Mouse (Mus musculus): ENCODE data around the gene Olfr968.

Olfr968 gene

DNA sequence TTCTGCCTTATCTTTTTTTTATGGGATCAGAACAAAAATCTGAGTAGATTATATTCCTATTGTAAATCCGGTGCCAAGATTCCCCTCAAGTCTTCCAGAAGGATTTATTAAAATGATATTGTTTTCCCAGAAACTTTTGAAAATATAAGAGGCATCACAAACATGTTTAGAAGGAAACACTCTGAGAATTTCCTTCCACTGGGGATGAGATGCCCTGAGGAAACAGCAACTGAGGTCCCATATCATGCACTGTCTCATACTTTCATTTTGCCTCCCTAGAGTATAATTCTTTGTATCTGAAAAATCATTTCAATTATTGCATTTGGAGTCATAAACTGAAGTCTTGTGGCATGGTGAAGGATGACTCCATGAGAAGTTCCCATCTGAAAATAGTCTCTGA lies at the start of gene Olfr968:
Gene Olfr968 (minus strand): TSS at position 101 of the 400 bp plus-strand sequence.
- no peak for DNase-seq (ENCODE audit: low spot score)

DNA sequence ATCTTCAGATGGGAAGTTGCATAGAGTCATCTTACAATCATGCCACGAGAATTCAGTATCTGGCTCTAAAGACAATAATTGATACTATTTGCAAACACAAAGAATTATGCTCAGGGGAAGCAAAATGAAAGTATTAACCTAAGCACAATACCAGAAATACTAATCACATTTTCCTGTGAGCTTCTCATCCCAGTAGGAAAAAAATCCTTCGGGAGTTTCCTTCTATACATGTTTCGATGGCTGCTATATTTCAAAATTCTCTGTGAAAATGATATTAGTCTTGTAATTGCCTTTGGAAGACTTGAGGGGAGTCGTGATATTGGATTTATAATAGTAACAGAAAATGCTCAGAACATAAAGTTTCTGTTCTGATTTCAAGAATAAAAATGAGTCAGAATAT lies 25.5 kb upstream of the Olfr968 start, which contains the start of gene Olfr970:
Gene Olfr970 (plus strand): TSS at position 301 of the 400 bp plus-strand sequence.
- no peak for DNase-seq (ENCODE audit: low spot score)

DNA sequence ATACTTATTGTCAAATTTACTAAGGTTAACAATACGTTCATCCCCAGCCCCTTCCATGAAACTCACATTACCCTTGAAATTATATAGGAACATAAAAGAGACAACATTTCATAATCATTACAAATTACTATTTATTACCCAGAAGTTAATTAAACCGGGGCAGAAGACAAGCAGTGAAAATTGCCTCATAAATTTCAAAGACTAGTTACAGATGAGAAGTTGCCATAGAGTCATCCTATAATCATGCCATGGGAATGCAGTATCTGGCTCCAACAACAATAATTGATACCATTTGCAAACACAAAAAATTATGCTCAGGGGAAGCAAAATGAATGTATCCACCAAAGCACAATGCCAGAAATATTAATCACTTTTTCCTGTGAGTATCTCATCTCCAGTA lies 7.5 kb upstream of the Olfr968 start, which contains the start of gene Olfr969:
Gene Olfr969 (plus strand): TSS at position 388 of the 400 bp plus-strand sequence.
- no peak for DNase-seq (ENCODE audit: low spot score)

DNA sequence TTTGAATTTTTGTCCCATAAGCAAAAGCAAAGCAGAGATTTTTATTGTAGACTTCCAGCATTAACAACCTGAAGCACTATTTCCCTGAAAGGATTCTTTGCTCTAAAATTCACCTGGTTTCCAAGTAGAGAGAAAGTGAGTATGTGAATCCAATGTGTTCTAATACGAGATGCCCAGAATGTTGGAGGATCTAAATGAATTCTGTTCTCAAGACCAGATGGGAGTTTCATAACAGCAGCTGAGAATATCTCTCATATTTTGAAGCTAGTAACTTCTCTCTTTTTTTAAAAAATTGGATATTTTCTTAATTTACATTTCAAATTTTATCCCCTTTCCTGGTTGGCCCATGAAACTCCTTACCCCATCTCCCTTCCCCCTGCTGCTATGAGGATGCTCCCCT lies 36.6 kb downstream of the Olfr968 start:
- DNase-seq (ENCODE audit: low spot score) = no peak

DNA sequence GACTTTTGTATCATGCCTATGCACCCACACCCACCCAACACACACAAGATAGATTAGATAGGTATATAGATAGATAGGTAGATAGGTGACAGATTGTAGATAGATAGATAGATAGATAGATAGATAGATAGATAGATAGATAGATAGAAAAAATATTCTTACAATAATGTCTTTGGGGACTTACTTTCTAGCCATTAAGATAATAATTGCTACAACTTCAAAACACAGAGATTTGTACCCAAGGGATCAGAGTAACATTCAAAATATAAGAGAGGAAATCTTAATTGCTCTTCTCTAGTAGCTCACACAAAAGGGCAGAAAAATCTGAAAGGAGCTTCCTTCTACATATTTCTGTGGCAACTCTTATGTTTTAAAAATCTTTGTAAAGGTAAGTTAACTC lies 37.1 kb downstream of the Olfr968 start, which contains the start of gene Olfr967:
Gene Olfr967 (plus strand): TSS at position 301 of the 400 bp plus-strand sequence.
- DNase-seq (ENCODE audit: low spot score) = no peak

DNA sequence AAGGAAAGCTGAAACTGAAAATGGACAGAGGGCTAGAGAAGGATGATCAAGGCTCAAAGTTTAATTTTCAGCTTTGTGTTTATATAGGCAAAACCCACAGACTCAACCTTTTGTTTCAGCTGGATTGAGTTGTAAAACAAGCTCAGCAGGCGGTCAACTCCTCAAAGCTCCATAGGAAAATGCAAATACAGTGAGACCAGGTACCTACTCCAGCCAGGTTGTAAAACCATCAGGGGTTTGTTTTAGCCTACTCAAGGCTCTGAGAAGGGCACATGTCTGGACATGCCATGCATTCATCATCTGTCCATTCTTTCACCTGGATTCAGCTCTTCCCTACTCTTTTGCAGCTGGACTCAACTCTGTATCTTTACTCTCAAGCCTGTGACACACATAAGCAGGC lies 42.3 kb downstream of the Olfr968 start:
- DNase-seq (ENCODE audit: low spot score) = no peak

DNA sequence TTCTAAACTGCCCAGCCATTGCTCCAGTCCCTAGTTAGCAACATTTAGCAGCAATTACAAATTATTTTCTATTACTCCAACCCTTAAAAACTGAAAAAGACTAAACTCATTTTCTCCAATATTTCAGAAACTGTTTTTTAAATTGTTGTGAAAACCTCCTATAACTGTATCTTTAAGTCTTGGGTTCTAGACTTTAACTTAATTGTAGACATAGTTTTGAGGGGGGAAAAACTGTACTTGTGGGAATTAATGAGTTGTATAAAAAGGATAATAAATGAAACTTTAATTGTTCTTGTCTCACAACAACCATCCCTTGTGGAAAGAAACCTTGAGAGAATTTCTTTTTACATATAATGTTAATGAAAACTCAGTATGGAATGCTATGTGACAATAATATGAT lies 52.4 kb downstream of the Olfr968 start, which contains the start of gene Olfr150:
Gene Olfr150 (plus strand): TSS at position 301 of the 400 bp plus-strand sequence.
- no peak for DNase-seq (ENCODE audit: low spot score)
